Mouse (Mus musculus) Muller cell, postnatal 12 days (primary cell): Measurements from ENCODE around the gene Tenm2.
A peak's percentile ranks its signal among the peaks of the same experiment; 100 is the strongest.

ENCODE experiments used
- DNase-seq: peaks from one replicate; pipeline ENCODE4 v3.0.0-alpha.2; 2015; ENCODE audit errors: inconsistent ontology term

Tenm2 gene

GRCm38 (mm10) chr11:37235914-37236600 is at the start of gene Tenm2:
Gene Tenm2 (minus strand): TSS chr11:37235964.
- DNase-seq: peak; percentile 76

- no peak for DNase-seq
Measured at GRCm38 (mm10) chr11:37285186-37285585, 49.4 kb upstream of the Tenm2 start.

- no peak for DNase-seq
Measured at GRCm38 (mm10) chr11:37248796-37249195, 13.0 kb upstream of the Tenm2 start.

- DNase-seq: no peak
Measured at GRCm38 (mm10) chr11:37237096-37237725, 1.4 kb upstream of the Tenm2 start.

GRCm38 (mm10) chr11:37236601-37237083 is 878 bp upstream of the Tenm2 start:
- peak; percentile 71 for DNase-seq

GRCm38 (mm10) chr11:37235021-37235795 is 556 bp downstream of the Tenm2 start:
- peak; percentile 25 for DNase-seq

GRCm38 (mm10) chr11:37227404-37227803 is 8.4 kb downstream of the Tenm2 start:
- DNase-seq: no peak

GRCm38 (mm10) chr11:37226943-37227342 is 8.8 kb downstream of the Tenm2 start:
- no peak for DNase-seq

- no peak for DNase-seq
Measured at GRCm38 (mm10) chr11:37222737-37223136, 13.0 kb downstream of the Tenm2 start.

- no peak for DNase-seq
Measured at GRCm38 (mm10) chr11:37222056-37222455, 13.7 kb downstream of the Tenm2 start.

- DNase-seq: no peak
Measured at GRCm38 (mm10) chr11:37220921-37221320, 14.8 kb downstream of the Tenm2 start.

GRCm38 (mm10) chr11:37186132-37186531 is 49.6 kb downstream of the Tenm2 start:
- DNase-seq: peak; percentile 63

- DNase-seq: no peak
Measured at GRCm38 (mm10) chr11:37177426-37177825, 58.3 kb downstream of the Tenm2 start.

- no peak for DNase-seq
Measured at GRCm38 (mm10) chr11:37153933-37154880, 81.6 kb downstream of the Tenm2 start.

GRCm38 (mm10) chr11:37153382-37153781 is 82.4 kb downstream of the Tenm2 start:
- DNase-seq: no peak

- DNase-seq: no peak
Measured at GRCm38 (mm10) chr11:37150011-37150410, 85.8 kb downstream of the Tenm2 start.

- no peak for DNase-seq
Measured at GRCm38 (mm10) chr11:37143996-37144395, 91.8 kb downstream of the Tenm2 start.

- no peak for DNase-seq
Measured at GRCm38 (mm10) chr11:37143478-37143877, 92.3 kb downstream of the Tenm2 start.

GRCm38 (mm10) chr11:37128893-37129292 is 106.9 kb downstream of the Tenm2 start:
- no peak for DNase-seq

- no peak for DNase-seq
Measured at GRCm38 (mm10) chr11:37118058-37118457, 117.7 kb downstream of the Tenm2 start.

- no peak for DNase-seq
Measured at GRCm38 (mm10) chr11:37115188-37115587, 120.6 kb downstream of the Tenm2 start.
